Mouse (Mus musculus) C2C12 (cell line): ENCODE results near the gene Cacna1e. TPM values are rescaled to one million over a fixed set of nuclear protein-coding genes. Genes with fewer than 3 reads are reported as not detected.

Source experiments
- H3K27me3 ChIP-seq: one replicate; pipeline ENCODE4 v1.6.1; 2011; ENCODE audit not compliant: control insufficient read depth, insufficient read depth, insufficient read length
- H3K36me3 ChIP-seq: one replicate; pipeline ENCODE4 v1.6.1; 2011; ENCODE audit not compliant: control insufficient read depth, insufficient read depth
- H3K4me3 ChIP-seq: one replicate; pipeline ENCODE4 v1.5.1; 2011; ENCODE audit warnings: mild to moderate bottlenecking, control low read depth; ENCODE audit not compliant: poor library complexity, insufficient read depth, severe bottlenecking
- H3K79me2 ChIP-seq: one replicate; pipeline ENCODE4 v1.6.1; 2011; ENCODE audit not compliant: control insufficient read depth, insufficient read depth
- H3K79me3 ChIP-seq: one replicate; pipeline ENCODE4 v1.6.1; 2011; ENCODE audit warnings: low read depth, control low read depth
- H3ac ChIP-seq: one replicate; pipeline ENCODE3; 2011; ENCODE audit warnings: low read depth; ENCODE audit not compliant: control insufficient read depth, insufficient read length
- CEBPB ChIP-seq: IDR thresholded peaks from one replicate; pipeline ENCODE4 v1.6.1; 2011; ENCODE audit warnings: low read depth, mild to moderate bottlenecking, control low read depth, moderate library complexity
- CTCF ChIP-seq: IDR thresholded peaks from one replicate; pipeline ENCODE4 v1.5.1; 2011; ENCODE audit not compliant: control insufficient read depth, insufficient read depth, insufficient read length
- FOSL1 ChIP-seq: IDR thresholded peaks from one replicate; pipeline ENCODE4 v1.8.0; 2011; ENCODE audit warnings: mild to moderate bottlenecking, low read length; ENCODE audit not compliant: poor library complexity, insufficient read depth, severe bottlenecking
- MAX ChIP-seq: IDR thresholded peaks from one replicate; pipeline ENCODE4 v1.6.1; 2011; ENCODE audit warnings: mild to moderate bottlenecking, control low read depth
- MYOD1 ChIP-seq: IDR thresholded peaks from one replicate; pipeline ENCODE4 v1.6.1; 2011; ENCODE audit warnings: low read depth; ENCODE audit not compliant: control insufficient read depth, insufficient read length
- MYOG ChIP-seq: IDR thresholded peaks from one replicate; pipeline ENCODE4 v1.6.1; 2011; ENCODE audit not compliant: control insufficient read depth, insufficient read length; ENCODE audit errors: extremely low read depth
- USF1 ChIP-seq: IDR thresholded peaks from one replicate; pipeline ENCODE4 v1.6.1; 2011; ENCODE audit warnings: low read depth, mild to moderate bottlenecking, control low read depth, moderate library complexity
- polyA plus RNA-seq: library from polyadenylated mRNA; unstranded; fragments of >200 nt; fragmentation: generic; extraction: Trizol; gene quantifications from one replicate; pipeline ENCODE4 v1.2.1, GENCODE M21; 2012; ENCODE audit warnings: missing spikeins

Cacna1e gene
- polyA plus RNA-seq, 1 experiment: not detected

DNA sequence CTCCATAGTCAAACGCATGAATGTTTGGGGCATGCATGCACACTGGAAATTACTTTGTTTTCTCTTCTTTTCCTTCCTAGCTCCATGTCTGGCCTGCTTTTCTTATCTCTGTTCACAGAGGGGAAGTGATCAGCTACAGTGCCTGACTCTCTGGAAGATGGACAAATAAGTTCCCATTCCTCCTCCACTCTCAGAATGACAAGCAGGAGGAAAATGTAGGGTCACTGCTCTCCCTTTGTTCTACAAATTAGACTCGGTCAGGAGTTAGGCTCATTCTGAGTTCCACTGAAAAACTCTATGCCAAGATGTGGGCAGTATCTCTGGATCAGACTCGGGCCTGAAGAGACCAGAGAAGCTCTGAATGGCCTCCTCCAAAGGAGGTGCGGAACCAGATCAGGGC lies 275.8 kb downstream of the Cacna1e start:
- Histone ChIP-seq H3K4me3 (no peak overlapping the region), H3ac (no peak overlapping the region), H3K27me3 (no peaks in the 10 kb centered on the region), H3K79me2 (no peaks in the 10 kb centered on the region), H3K36me3 (no peaks in the 10 kb centered on the region), H3K79me3 (no peaks in the 10 kb centered on the region)
- TF ChIP-seq MYOG (no peak), CEBPB (no peak), CTCF (no peak), MAX (no peak), USF1 (no peak), MYOD1 (no peak), FOSL1 (no peak)

GRCm38 (mm10) chr1:154607406-154607805 lies 276.9 kb downstream of the Cacna1e start:
- H3K4me3 ChIP-seq: no peak overlapping the region
- no peaks in the 10 kb centered on the region for H3K79me3 ChIP-seq
- no peaks in the 10 kb centered on the region for H3K79me2 ChIP-seq
- TF ChIP-seq CEBPB: no peak
- no peak for TF ChIP-seq MYOG
- TF ChIP-seq USF1: no peak
- TF ChIP-seq MAX: no peak
- no peak for TF ChIP-seq FOSL1
- TF ChIP-seq CTCF: no peak
- no peak for TF ChIP-seq MYOD1
- H3ac ChIP-seq: no peak overlapping the region
- no peaks in the 10 kb centered on the region for H3K36me3 ChIP-seq
- H3K27me3 ChIP-seq: no peaks in the 10 kb centered on the region

GRCm38 (mm10) chr1:154605601-154606000 lies 278.7 kb downstream of the Cacna1e start:
- H3K79me3 ChIP-seq: no peaks in the 10 kb centered on the region
- TF ChIP-seq MYOG (no peak), FOSL1 (no peak), CTCF (no peak), MYOD1 (no peak), MAX (no peak), CEBPB (no peak), USF1 (no peak)
- no peaks in the 10 kb centered on the region for H3K79me2 ChIP-seq
- H3K36me3 ChIP-seq: no peaks in the 10 kb centered on the region
- no peak overlapping the region for H3ac ChIP-seq
- no peak overlapping the region for H3K4me3 ChIP-seq
- H3K27me3 ChIP-seq: no peaks in the 10 kb centered on the region

DNA sequence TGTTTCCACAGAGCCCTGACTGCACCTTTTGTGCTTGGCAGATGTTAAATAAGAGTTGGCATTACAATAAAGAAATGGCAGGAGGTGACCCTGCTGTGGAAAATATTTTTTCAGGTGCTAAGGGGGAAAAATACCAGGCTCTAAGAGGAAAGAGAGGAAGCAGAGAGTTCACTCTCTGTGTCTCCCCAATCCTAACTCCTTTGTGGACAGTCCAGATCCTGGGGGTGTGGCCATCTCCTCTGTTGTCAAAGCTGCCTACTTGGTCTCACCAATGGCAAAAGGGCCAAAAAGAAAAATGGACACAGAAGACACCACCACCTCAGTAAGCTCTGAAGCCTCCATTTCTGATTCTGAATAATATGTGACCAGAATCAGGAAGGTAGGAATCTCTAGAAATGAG lies 280.5 kb downstream of the Cacna1e start:
- no peak overlapping the region for H3ac ChIP-seq
- H3K27me3 ChIP-seq: no peaks in the 10 kb centered on the region
- H3K79me2 ChIP-seq: no peaks in the 10 kb centered on the region
- no peaks in the 10 kb centered on the region for H3K79me3 ChIP-seq
- TF ChIP-seq USF1 (no peak), MYOD1 (no peak), MAX (no peak), CEBPB (no peak), FOSL1 (no peak), CTCF (no peak), MYOG (no peak)
- H3K4me3 ChIP-seq: no peak overlapping the region
- H3K36me3 ChIP-seq: no peaks in the 10 kb centered on the region

DNA sequence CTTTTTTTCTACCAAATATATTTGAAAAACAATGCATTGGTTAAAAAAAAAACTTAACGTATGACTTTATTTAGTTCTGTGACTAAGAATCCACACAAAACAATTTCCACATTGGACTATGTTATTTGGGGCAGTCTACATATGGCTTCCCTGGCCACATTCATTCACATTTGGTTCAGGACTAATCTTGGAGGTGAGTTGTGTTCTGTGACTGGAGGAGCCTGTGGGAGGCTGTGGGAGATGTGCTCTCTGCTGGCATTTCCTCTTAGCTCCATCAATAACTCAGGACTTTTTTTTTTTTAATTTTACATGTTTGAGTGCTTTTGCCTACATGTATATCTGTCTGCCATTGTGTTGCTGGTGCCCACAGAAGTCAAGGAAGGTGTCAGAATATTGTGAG lies 281.8 kb downstream of the Cacna1e start:
- no peaks in the 10 kb centered on the region for H3K79me2 ChIP-seq
- TF ChIP-seq MAX (no peak), FOSL1 (no peak), CEBPB (no peak), CTCF (no peak), MYOD1 (no peak), USF1 (no peak), MYOG (no peak)
- H3ac ChIP-seq: no peak overlapping the region
- no peaks in the 10 kb centered on the region for H3K79me3 ChIP-seq
- H3K36me3 ChIP-seq: no peaks in the 10 kb centered on the region
- no peaks in the 10 kb centered on the region for H3K27me3 ChIP-seq
- no peak overlapping the region for H3K4me3 ChIP-seq

DNA sequence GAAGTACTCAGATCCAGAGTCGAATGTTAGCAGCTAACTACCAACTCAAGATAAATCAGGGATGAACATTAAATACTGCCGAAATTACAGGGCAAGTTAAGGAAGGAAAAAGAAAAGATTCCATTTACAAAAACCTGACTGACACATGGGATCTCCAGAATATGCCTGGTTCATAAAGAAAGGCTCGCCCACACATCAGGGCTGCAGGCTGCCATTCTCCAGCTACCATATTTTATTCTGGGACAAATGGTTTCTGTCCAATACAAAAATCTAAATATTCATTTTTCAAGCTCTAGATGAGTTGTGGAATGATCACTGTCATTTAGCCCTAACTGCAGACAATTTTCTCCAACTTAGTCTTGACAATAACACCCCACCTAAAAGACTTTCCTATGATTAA lies 301.8 kb downstream of the Cacna1e start:
- no peak overlapping the region for H3K4me3 ChIP-seq
- H3K79me2 ChIP-seq: no peaks in the 10 kb centered on the region
- no peaks in the 10 kb centered on the region for H3K79me3 ChIP-seq
- no peak overlapping the region for H3ac ChIP-seq
- no peaks in the 10 kb centered on the region for H3K27me3 ChIP-seq
- no peaks in the 10 kb centered on the region for H3K36me3 ChIP-seq
- TF ChIP-seq MAX (no peak), USF1 (no peak), CTCF (no peak), CEBPB (no peak), FOSL1 (no peak), MYOD1 (no peak), MYOG (no peak)
